Mouse (Mus musculus): ENCODE results near the gene Card9. TPM values are rescaled to one million over a fixed set of nuclear protein-coding genes. Genes with fewer than 3 reads are reported as not detected.

Card9 gene
- polyA plus RNA-seq, 1 experiment from 2014 or later = 1.0 TPM

- WGBS = 87% methylated on average over 13 of the region's 13 CpGs
- H3K9me3 ChIP-seq = no peaks in the 10 kb centered on the region
- peaks cover 17% of the 10 kb centered on the region for H3K36me3 ChIP-seq
- no peaks in the 10 kb centered on the region for H3K4me1 ChIP-seq
- H3K9ac ChIP-seq = no peak overlapping the region
- ATAC-seq (ENCODE audit: low FRiP score, low read depth) = no peak
- H3K4me3 ChIP-seq = no peak overlapping the region
- no peak overlapping the region for H3K27ac ChIP-seq
- no peak overlapping the region for H3K4me2 ChIP-seq (replicated peaks)
- no peaks in the 10 kb centered on the region for H3K27me3 ChIP-seq (replicated peaks)
Observed at GRCm38 (mm10) chr2:26358667-26359320, 1.9 kb downstream of the Card9 start.

- H3K4me2 ChIP-seq (replicated peaks) = no peak overlapping the region
- H3K4me3 ChIP-seq = no peak overlapping the region
- no peak for ATAC-seq (ENCODE audit: low FRiP score, low read depth)
- H3K36me3 ChIP-seq = peaks cover 6% of the 10 kb centered on the region; the same call in 1 of the 2 replicates
- H3K27ac ChIP-seq = no peak overlapping the region
- 63% methylated on average over 15 of the region's 15 CpGs for WGBS
- H3K9ac ChIP-seq = no peak overlapping the region
- no peaks in the 10 kb centered on the region for H3K9me3 ChIP-seq
- peaks cover 7% of the 10 kb centered on the region for H3K4me1 ChIP-seq
- no peaks in the 10 kb centered on the region for H3K27me3 ChIP-seq (replicated peaks)
Observed at GRCm38 (mm10) chr2:26357484-26357883, 3.2 kb downstream of the Card9 start.

- 81% methylated on average over 7 of the region's 7 CpGs for WGBS
- Histone ChIP-seq H3K36me3 (peaks cover 6% of the 10 kb centered on the region; the same call in 1 of the 2 replicates), H3K9ac (no peak overlapping the region), H3K4me3 (no peak overlapping the region), H3K9me3 (no peaks in the 10 kb centered on the region), H3K4me1 (peaks cover 8% of the 10 kb centered on the region), H3K4me2 (replicated peaks) (no peak overlapping the region), H3K27me3 (replicated peaks) (no peaks in the 10 kb centered on the region), H3K27ac (no peak overlapping the region)
- no peak for ATAC-seq (ENCODE audit: low FRiP score, low read depth)
Observed at GRCm38 (mm10) chr2:26356678-26357077, 4.0 kb downstream of the Card9 start.

- Histone ChIP-seq H3K36me3 (peaks cover 6% of the 10 kb centered on the region; the same call in 1 of the 2 replicates), H3K4me2 (replicated peaks) (no peak overlapping the region), H3K4me3 (no peak overlapping the region), H3K4me1 (peaks cover 12% of the 10 kb centered on the region), H3K27ac (no peak overlapping the region), H3K9ac (no peak overlapping the region), H3K9me3 (no peaks in the 10 kb centered on the region), H3K27me3 (replicated peaks) (no peaks in the 10 kb centered on the region)
- 86% methylated on average over 4 of the region's 4 CpGs for WGBS
- ATAC-seq (ENCODE audit: low FRiP score, low read depth) = no peak
Observed at GRCm38 (mm10) chr2:26356231-26356630, 4.5 kb downstream of the Card9 start.

- Histone ChIP-seq H3K9ac (no peak overlapping the region), H3K4me1 (peaks cover 24% of the 10 kb centered on the region)
- 91% methylated on average over 4 of the region's 4 CpGs for WGBS
Observed at GRCm38 (mm10) chr2:26354401-26354800, 6.3 kb downstream of the Card9 start.

GRCm38 (mm10) chr2:26353066-26353980 lies 7.4 kb downstream of the Card9 start:
- ATAC-seq (ENCODE audit: low FRiP score, low read depth) = no peak
- Histone ChIP-seq H3K27me3 (replicated peaks) (no peaks in the 10 kb centered on the region), H3K36me3 (peaks cover 26% of the 10 kb centered on the region), H3K4me1 (peaks cover 24% of the 10 kb centered on the region), H3K4me3 (peak overlapping the region; percentile 83), H3K27ac (no peak overlapping the region), H3K9ac (peak overlapping the region; percentile 87), H3K4me2 (replicated peaks) (peak overlapping the region; percentile 91), H3K9me3 (no peaks in the 10 kb centered on the region)
- 92% methylated on average over 11 of the region's 11 CpGs for WGBS

More at GRCm38 (mm10) chr2:26354401-26354800, 6.3 kb downstream of the Card9 start:
- H3K27ac ChIP-seq = no peak overlapping the region
- no peak for ATAC-seq (ENCODE audit: low FRiP score, low read depth)
- no peak overlapping the region for H3K4me3 ChIP-seq
- H3K9me3 ChIP-seq = no peaks in the 10 kb centered on the region
- H3K4me2 ChIP-seq (replicated peaks) = no peak overlapping the region
- H3K36me3 ChIP-seq = peaks cover 15% of the 10 kb centered on the region
- H3K27me3 ChIP-seq (replicated peaks) = no peaks in the 10 kb centered on the region

- 3% methylated on average over 36 of the region's 36 CpGs for WGBS
- no peak overlapping the region for H3K27ac ChIP-seq
- H3K9me3 ChIP-seq = no peaks in the 10 kb centered on the region
Observed at GRCm38 (mm10) chr2:26352291-26352910, 8.3 kb downstream of the Card9 start.

GRCm38 (mm10) chr2:26351358-26352290 lies 9.1 kb downstream of the Card9 start, which contains the start of gene Dnlz:
Gene Dnlz, minus strand, starts transcription at chr2:26352110.
- Histone ChIP-seq H3K27ac (peak within 1 kb of the TSS; percentile 74), H3K36me3 (peaks cover 42% of the 10 kb centered on the region), H3K4me1 (peaks cover 24% of the 10 kb centered on the region), H3K9me3 (no peaks in the 10 kb centered on the region), H3K27me3 (replicated peaks) (no peaks in the 10 kb centered on the region), H3K4me2 (replicated peaks) (peak within 1 kb of the TSS; percentile 91), H3K4me3 (peak within 1 kb of the TSS; percentile 83), H3K9ac (peak within 1 kb of the TSS; percentile 93)
- peak; percentile 74 for ATAC-seq (ENCODE audit: low FRiP score, low read depth)
- WGBS = 3% methylated on average over 62 of the region's 62 CpGs

More at GRCm38 (mm10) chr2:26352291-26352910, 8.3 kb downstream of the Card9 start:
- H3K27me3 ChIP-seq (replicated peaks) = no peaks in the 10 kb centered on the region
- ATAC-seq (ENCODE audit: low FRiP score, low read depth) = peak; percentile 52
- peak overlapping the region; percentile 87 for H3K9ac ChIP-seq
- peak overlapping the region; percentile 83 for H3K4me3 ChIP-seq
- peaks cover 34% of the 10 kb centered on the region for H3K36me3 ChIP-seq
- peak overlapping the region; percentile 91 for H3K4me2 ChIP-seq (replicated peaks)
- H3K4me1 ChIP-seq = peaks cover 24% of the 10 kb centered on the region

- peaks cover 24% of the 10 kb centered on the region for H3K4me1 ChIP-seq
- H3K4me2 ChIP-seq (replicated peaks) = no peak overlapping the region
- H3K27ac ChIP-seq = no peak overlapping the region
- no peaks in the 10 kb centered on the region for H3K9me3 ChIP-seq
- H3K27me3 ChIP-seq (replicated peaks) = no peaks in the 10 kb centered on the region
- peaks cover 69% of the 10 kb centered on the region for H3K36me3 ChIP-seq
- H3K9ac ChIP-seq = no peak overlapping the region
- no peak for ATAC-seq (ENCODE audit: low FRiP score, low read depth)
- no peak overlapping the region for H3K4me3 ChIP-seq
- WGBS = 79% methylated on average over 6 of the region's 6 CpGs
Observed at GRCm38 (mm10) chr2:26348241-26348640, 12.5 kb downstream of the Card9 start.

- Histone ChIP-seq H3K4me1 (no peaks in the 10 kb centered on the region), H3K9ac (no peak overlapping the region), H3K9me3 (no peaks in the 10 kb centered on the region), H3K36me3 (peaks cover 94% of the 10 kb centered on the region), H3K27me3 (replicated peaks) (no peaks in the 10 kb centered on the region), H3K27ac (no peak overlapping the region), H3K4me2 (replicated peaks) (no peak overlapping the region), H3K4me3 (no peak overlapping the region)
- ATAC-seq (ENCODE audit: low FRiP score, low read depth) = no peak
- WGBS = 71% methylated on average over 11 of the region's 11 CpGs
Observed at GRCm38 (mm10) chr2:26342609-26343490, 17.9 kb downstream of the Card9 start.

Measured in neural tube, embryonic 12.5 days (tissue).